Mouse (Mus musculus) kidney, adult 11 months (tissue): ENCODE measurements around the gene Gm20604.

ENCODE experiments used
- DNase-seq: peaks from one replicate; pipeline ENCODE4 v3.0.0; 2022

Gm20604 gene

GRCm38 (mm10) chr12:102742056-102742455, 16.4 kb downstream of the Gm20604 start:
- no peak for DNase-seq

GRCm38 (mm10) chr12:102740285-102740684, 18.2 kb downstream of the Gm20604 start:
- no peak for DNase-seq

DNA sequence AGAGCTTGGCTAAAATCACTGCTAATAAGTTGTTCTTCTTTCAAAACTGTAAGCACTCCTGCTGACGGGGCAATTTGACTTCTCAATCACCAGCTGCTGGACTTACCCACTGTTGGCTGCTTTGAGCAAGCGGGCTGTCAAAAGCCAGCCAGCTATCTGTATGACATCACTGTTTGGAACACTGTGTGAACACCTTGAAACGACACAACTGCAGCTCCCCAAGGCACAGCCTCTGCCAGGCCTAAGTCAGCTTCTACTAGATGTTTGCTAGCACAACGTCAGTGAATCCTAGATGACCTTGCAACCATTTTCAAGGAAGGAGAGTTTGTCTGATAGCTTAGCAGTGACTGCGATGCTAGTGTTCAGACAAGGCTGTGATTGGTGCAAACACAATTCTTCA, 19.4 kb downstream of the Gm20604 start:
- DNase-seq = no peak

- DNase-seq = peak; percentile 55
These were observed 25.1 kb downstream of the Gm20604 start for GRCm38 (mm10) chr12:102733381-102733780.

DNA sequence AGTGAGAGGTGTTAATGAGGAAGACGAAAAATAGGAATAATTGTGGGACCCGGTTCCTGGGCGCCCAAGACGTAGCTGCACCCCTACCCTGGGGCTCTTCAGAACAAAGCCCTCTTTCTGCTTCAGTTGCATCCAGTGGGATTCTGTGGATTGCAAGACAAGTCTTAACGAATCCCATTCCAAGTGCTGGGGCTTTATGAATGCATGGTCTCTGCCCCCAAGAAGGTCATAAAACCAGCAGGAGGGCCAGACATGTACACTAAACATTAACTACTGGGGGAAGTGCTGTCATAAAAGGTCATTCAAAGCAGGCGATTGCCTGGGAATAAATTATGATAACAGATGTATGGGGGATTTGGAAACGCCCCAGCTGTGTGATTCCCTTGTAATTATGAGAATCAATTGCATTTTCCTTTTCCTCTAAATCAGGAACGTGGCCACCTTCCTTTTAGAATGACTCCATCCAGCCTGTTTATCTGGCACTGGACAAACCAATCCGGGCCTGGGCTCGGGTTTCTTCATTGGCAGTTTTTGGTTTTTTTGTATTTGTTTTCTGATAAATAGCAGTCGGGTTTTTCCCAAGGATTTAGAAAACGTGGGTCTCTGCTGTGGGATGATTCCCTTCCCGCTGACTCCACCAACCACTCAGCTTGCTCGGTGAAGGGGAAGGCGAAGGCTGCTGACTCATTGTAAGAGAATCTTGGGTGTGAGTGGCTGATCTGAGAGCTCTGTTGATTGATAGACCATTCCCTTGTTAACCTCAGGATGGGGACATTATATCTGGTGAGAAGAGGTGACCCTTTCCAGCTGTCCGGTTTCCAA, 27.5 kb downstream of the Gm20604 start:
- DNase-seq = peak; percentile 31

GRCm38 (mm10) chr12:102729855-102730797, 28.3 kb downstream of the Gm20604 start:
- peak; percentile 82 for DNase-seq

- no peak for DNase-seq
These were observed 32.7 kb downstream of the Gm20604 start for GRCm38 (mm10) chr12:102725761-102726175.

DNA sequence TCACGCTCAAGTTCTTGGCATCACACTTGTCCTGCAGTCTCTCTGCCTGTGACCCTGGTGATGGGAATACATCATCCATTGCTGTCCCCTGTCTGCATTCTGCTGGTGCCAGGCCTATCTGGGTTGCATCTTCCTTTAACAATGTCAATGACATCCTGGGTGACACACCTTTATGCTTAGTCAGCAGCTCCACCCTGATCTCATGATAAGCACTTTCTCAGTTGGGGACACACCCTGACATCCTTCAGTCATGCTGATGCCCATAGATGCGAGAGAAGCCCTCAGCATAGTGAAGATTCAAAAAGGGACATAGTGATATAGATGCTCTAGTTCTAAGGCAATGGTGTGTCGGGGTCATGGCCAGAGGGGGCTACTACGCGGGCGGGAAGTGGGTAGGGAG, 33.3 kb downstream of the Gm20604 start:
- DNase-seq = no peak

- no peak for DNase-seq
These were observed 34.6 kb downstream of the Gm20604 start for GRCm38 (mm10) chr12:102723861-102724260.

DNA sequence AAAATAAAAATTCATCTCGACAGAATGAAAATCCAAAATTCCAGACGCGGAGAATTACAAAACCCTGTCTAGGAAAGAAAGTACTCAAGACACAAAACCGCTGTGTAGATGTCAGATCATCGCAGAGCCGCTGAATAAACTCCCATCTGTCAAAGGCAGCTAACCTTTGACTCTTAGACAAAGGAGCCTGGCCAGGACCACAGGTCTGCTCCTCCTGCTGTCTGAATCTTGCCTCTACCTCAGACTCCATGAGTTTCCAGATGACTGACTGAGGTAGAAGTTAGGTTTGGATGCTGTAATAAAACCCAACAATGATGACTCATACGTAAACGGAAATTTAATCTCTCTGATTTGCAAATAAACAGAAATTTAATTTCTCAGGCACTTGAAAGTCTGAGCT, 35.5 kb downstream of the Gm20604 start:
- no peak for DNase-seq

GRCm38 (mm10) chr12:102722451-102722850, 36.0 kb downstream of the Gm20604 start:
- no peak for DNase-seq

- DNase-seq = no peak
These were observed 38.7 kb downstream of the Gm20604 start for GRCm38 (mm10) chr12:102719552-102720315.

GRCm38 (mm10) chr12:102714654-102715395, 43.6 kb downstream of the Gm20604 start:
- no peak for DNase-seq

GRCm38 (mm10) chr12:102714116-102714515, 44.4 kb downstream of the Gm20604 start:
- DNase-seq = no peak

DNA sequence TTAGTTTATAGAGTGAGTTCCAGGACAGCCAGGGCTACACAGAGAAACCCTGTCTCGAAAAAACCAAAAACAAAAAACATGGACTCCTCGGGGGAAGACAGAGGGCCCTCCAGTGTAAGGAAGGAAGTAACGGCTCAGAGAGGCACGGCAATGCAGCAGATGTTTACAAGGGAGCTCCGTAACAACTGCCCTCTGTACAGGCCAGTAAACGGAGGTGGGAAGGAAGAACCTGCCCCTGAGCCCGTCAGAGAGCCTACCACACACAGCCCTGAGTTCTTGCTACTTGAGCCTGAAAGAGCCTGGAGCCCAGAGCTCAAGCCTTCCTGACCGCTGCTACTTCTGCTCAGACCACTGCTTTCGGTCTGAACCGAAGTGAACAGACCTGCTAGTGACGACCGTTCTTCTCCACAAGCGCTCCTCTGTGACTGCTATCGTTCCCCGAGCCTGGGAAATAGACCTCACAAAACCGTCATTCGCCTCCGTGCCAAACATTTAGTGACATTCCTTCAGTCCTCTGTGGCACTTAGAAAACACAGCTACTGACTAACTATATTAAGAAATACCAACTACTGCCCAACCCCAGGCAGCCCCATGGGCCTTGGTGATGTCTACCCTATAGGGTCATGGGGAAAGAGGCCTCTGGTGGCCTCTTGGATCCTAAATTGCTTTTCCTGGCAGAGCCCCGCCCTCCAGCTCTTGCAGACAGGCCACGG, 45.2 kb downstream of the Gm20604 start:
- no peak for DNase-seq

DNA sequence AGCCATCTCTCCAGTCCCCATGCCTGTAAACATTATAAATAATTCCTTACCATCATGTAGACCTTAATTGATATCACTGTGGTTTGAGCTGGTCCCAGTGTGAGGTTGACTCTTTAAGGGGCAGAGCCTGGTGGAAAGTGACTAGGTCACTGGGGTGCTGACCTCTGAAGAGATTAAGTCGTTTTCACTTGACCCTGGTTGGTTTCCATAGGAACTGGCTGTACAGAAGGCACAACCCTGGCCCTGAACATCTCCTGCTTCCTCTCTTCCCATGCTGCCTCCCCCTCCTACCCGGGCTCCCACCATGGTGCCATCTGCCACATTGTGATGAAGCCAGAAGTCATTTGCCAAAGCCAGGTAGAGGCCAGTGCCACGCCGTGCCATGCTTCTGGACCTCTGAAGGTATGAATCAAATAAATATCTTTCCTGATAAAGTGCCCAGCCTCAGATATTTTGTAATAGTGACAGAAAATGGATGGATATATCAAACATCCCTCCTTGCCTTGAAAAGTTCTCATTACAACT, 47.6 kb downstream of the Gm20604 start:
- no peak for DNase-seq

- no peak for DNase-seq
These were observed 48.6 kb downstream of the Gm20604 start for GRCm38 (mm10) chr12:102709896-102710295.

GRCm38 (mm10) chr12:102708220-102708619, 50.3 kb downstream of the Gm20604 start:
- no peak for DNase-seq

DNA sequence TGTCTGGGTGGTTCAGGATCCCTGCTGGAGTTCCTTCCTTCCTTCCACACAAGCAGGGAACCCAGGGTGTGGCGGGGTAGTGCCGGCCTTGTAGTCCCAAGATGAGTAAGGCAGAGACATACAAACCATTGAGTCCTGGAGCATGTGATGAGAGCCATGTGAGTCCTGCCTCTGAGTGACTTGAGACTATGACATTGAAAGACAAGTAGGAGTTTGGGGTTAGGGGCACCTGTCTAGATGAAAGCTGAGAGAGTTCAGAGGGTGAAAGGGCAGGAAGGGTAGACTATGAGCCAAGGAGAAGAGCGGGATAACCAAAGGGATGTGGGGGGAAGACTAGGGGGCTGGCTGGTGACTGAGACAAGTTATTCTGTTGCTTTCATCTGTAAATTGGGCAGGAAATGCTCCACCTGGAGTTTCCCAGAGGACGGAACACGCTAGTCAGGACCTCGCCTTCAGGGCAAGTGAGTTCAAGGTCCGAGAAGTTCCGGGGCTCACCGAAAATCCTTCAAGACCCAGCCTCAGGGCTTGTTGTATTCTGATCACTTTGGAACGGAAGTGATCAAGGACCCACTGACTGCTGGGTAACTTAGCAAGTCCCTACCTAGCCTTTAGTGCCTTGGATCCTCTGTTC, 51.5 kb downstream of the Gm20604 start:
- no peak for DNase-seq

- no peak for DNase-seq
These were observed 52.4 kb downstream of the Gm20604 start for GRCm38 (mm10) chr12:102705906-102706640.
